Mouse (Mus musculus): ENCODE measurements at regions not wholly inside any gene's neighbourhood (a gene's known extent, or its start where the extent isn't known, plus 50 kb on each side); places are given as distances from the start of the nearest gene placed in this dataset.

- TF ChIP-seq CTCF (IDR thresholded peaks at IDR 0.05; ENCODE audit: extremely low read depth, insufficient read length, insufficient replicate concordance, low read depth, low read length): no peak
- no peak for TF ChIP-seq POLR2A (IDR thresholded peaks at IDR 0.05; ENCODE audit: low read depth, low read length)
Measured at GRCm38 (mm10) chr9:93297332-93297731, 755.3 kb downstream of the Plod2 start.

Measured in small intestine, adult 2 months (tissue).